9 mouse cellular contexts compared by ENCODE assay signal in the genomic region with DNA sequence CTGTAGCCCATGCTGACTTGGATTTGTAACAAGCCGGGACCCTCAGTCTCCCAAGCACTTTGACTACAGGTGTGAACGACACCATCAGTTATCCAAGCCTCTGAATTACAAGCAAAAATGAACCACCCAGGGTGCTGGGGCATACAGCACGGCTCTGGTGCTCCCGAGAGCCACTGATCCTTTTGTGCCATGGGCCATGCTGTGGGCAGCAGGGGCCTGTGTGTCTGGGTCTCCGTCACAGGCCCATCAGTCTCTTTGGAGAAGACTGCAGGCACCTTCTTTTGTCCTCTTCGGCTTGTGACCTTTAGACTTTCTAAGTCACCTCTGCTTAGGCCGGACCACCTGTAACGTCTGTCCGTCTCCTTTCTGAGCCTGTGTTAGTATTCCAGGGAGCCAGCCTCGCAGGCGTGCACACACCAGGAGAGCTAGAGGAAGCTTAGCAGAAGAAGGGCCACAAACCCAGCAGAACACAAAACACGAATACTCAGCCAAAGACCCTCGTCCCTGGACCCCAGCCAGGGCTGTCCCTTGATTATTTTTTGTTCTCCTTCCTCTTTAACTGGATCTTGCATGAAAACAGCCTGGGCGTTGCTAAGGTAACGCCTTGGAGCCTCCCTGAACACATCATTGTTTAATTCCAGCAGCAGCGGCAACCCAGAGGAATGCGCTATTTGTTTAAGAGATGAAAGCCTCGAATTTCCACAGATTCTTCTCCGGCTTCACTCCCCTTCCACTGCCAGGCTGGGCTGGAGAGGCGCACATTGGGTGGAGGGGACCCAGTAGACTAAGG. TPM values are rescaled to one million over a fixed set of nuclear protein-coding genes. Genes with fewer than 3 reads are reported as not detected.
DNase-seq lines count a peak whose midpoint lies in the region; ATAC-seq and TF ChIP-seq lines count a peak whose summit lies in the region.
"Had no signal": no experiment of that assay in that cellular context is flagged by ENCODE, and none has a peak within 500 bp of the region (broad histone marks: within the 10 kb centered on the region; RNA-seq: fewer than 3 reads in every experiment).

No protein-coding gene starts in this region.

- H3K4me3 ChIP-seq in embryonic facial prominence, embryonic 12.5 days = no peak overlapping the region
- no peak overlapping the region for H3K4me3 ChIP-seq in heart, embryonic 13.5 days
- H3K4me3 ChIP-seq in lung, embryonic 14.5 days (ENCODE audit: low read depth, low read length) = no peak overlapping the region

- WGBS in embryonic facial prominence, embryonic 12.5 days = 23% methylated on average over 20 of the region's 20 CpGs
- WGBS in heart, embryonic 13.5 days = 51% methylated on average over 20 of the region's 20 CpGs
- 16% methylated on average over 20 of the region's 20 CpGs for WGBS in lung, embryonic 14.5 days

- H3K27me3 ChIP-seq in embryonic facial prominence, embryonic 12.5 days = no peaks in the 10 kb centered on the region
- no peaks in the 10 kb centered on the region for H3K27me3 ChIP-seq in heart, embryonic 13.5 days (replicated peaks)
- H3K27me3 ChIP-seq in lung, embryonic 14.5 days (ENCODE audit: insufficient read depth, low read length) = no peaks in the 10 kb centered on the region
- H3K27me3 ChIP-seq: megakaryocyte, embryonic 14.5 days had no signal

- no peak overlapping the region for H3K9ac ChIP-seq in embryonic facial prominence, embryonic 12.5 days
- H3K9ac ChIP-seq in heart, embryonic 13.5 days = 0 out of 2 replicates have a peak overlapping the region, but pooled peaks have one; percentile 45
- peak overlapping the region; percentile 42 for H3K9ac ChIP-seq in lung, embryonic 14.5 days

- no peaks in the 10 kb centered on the region for H3K36me3 ChIP-seq in embryonic facial prominence, embryonic 12.5 days
- H3K36me3 ChIP-seq in heart, embryonic 13.5 days = no peaks in the 10 kb centered on the region
- H3K36me3 ChIP-seq in lung, embryonic 14.5 days (ENCODE audit: insufficient read depth) = no peaks in the 10 kb centered on the region

- 0 out of 2 replicates have a peak overlapping the region, but pooled peaks have one; percentile 1 for H3K4me2 ChIP-seq in embryonic facial prominence, embryonic 12.5 days (replicated peaks)
- H3K4me2 ChIP-seq in heart, embryonic 13.5 days = peak overlapping the region; percentile 18; the same call in 1 of the 2 replicates
- H3K4me2 ChIP-seq in lung, embryonic 14.5 days = peak overlapping the region; percentile 27

- no peak for ATAC-seq in embryonic facial prominence, embryonic 12.5 days (ENCODE audit: insufficient number of reproducible peaks, insufficient read depth, low FRiP score, low TSS enrichment)
- peak; percentile 39; the same call in 1 of the 2 replicates for ATAC-seq in heart, embryonic 13.5 days (ENCODE audit: extremely low read depth, insufficient number of reproducible peaks, low FRiP score, low TSS enrichment)
- ATAC-seq in lung, embryonic 14.5 days (ENCODE audit: insufficient read depth) = peak; percentile 88
- ATAC-seq in megakaryocyte progenitor cell, adult 5-6 weeks (replicated peaks; ENCODE audit: poor library complexity) = no peak

- peaks cover 9% of the 10 kb centered on the region for H3K4me1 ChIP-seq in embryonic facial prominence, embryonic 12.5 days
- peaks cover 58% of the 10 kb centered on the region for H3K4me1 ChIP-seq in heart, embryonic 13.5 days
- H3K4me1 ChIP-seq in lung, embryonic 14.5 days (ENCODE audit: insufficient read depth) = peaks cover 50% of the 10 kb centered on the region

- peak overlapping the region; percentile 74 for H3K27ac ChIP-seq in embryonic facial prominence, embryonic 12.5 days
- peak overlapping the region; percentile 77 for H3K27ac ChIP-seq in heart, embryonic 13.5 days (replicated peaks)
- peak overlapping the region; percentile 82 for H3K27ac ChIP-seq in lung, embryonic 14.5 days (ENCODE audit: low read depth)

- peak; percentile 89 for DNase-seq in R1 (ENCODE audit: low read depth, low spot score)
- DNase-seq in kidney, postnatal 14 days = peak; percentile 65
- DNase-seq in lung, embryonic 14.5 days = peak; percentile 89
- peak; percentile 47 to 76 for DNase-seq in right cerebral cortex, adult 2 months (ENCODE audit: low spot score in 2 of 2)
- no peak for DNase-seq in adrenal gland, postnatal 36 days

- no peaks in the 10 kb centered on the region for H3K9me3 ChIP-seq in embryonic facial prominence, embryonic 12.5 days
- 0 out of 2 replicates have a peak, but pooled peaks cover 5% of the 10 kb centered on the region for H3K9me3 ChIP-seq in heart, embryonic 13.5 days
- no peaks in the 10 kb centered on the region for H3K9me3 ChIP-seq in lung, embryonic 14.5 days (ENCODE audit: low read depth, low read length)
- H3K9me3 ChIP-seq: megakaryocyte, embryonic 14.5 days had no signal

- no peak for TF ChIP-seq CTCF in lung, embryonic 14.5 days (IDR thresholded peaks at IDR 0.05; ENCODE audit: low read depth)

RNA-seq across cellular contexts. Expression of gene Podxl, which starts 32.8 kb away (rescaled TPM):
- polyA plus RNA-seq in embryonic facial prominence, embryonic 12.5 days (2016; fragmentation: Nextera tagmentation; extraction: Ambion mirVana) = 9.2 and 10.1 TPM in 2 replicates
- 18.4 and 22.2 TPM in 2 replicates for polyA plus RNA-seq in heart, embryonic 13.5 days (2015; fragmentation: Nextera tagmentation; extraction: Ambion mirVana)
- polyA plus RNA-seq in lung, embryonic 14.5 days (2014; fragmentation: Nextera tagmentation; extraction: Ambion mirVana) = 28.9 and 29.7 TPM in 2 replicates
- 0.07 and 0.25 TPM in 2 replicates for total RNA-seq in megakaryocyte progenitor cell, adult 5-6 weeks (2015)
- total RNA-seq in megakaryocyte progenitor cell, adult 5-6 weeks (2017) = 0.04 and 0.34 TPM in 2 replicates
- total RNA-seq in adrenal gland, postnatal 36 days (2021) = 10 to 100 TPM; 39.4 to 59.5 TPM

Comparison
In these comparisons a context has a peak if more than half of its experiments do, and no peak if none do; other contexts are left out.
1. DNase-seq: peak in R1 (single experiment), kidney, postnatal 14 days (single experiment), lung, embryonic 14.5 days (single experiment) and right cerebral cortex, adult 2 months (2 of 2); none in adrenal gland, postnatal 36 days (0 of 2).
2. ATAC-seq: peak in heart, embryonic 13.5 days (single experiment) and lung, embryonic 14.5 days (single experiment); none in embryonic facial prominence, embryonic 12.5 days (single experiment) and megakaryocyte progenitor cell, adult 5-6 weeks (single experiment).
3. Peak in every context shown above with its lines, with median percentiles within 50 percentile points of each other: H3K27ac ChIP-seq and H3K4me2 ChIP-seq.